Mouse (Mus musculus) liver, adult 2 months (tissue): ENCODE measurements around the gene St3gal5.

Source experiments
- CTCF ChIP-seq: fragments of 200-500 bp; IDR thresholded peaks from 2 replicates; pipeline ENCODE4 v1.5.1; 2011; ENCODE audit warnings: low read depth, low read length, control low read depth
- POLR2A ChIP-seq: fragments of 200-500 bp; IDR thresholded peaks from 2 replicates; pipeline ENCODE4 v1.6.1; 2011; ENCODE audit warnings: low read length, control low read depth; ENCODE audit not compliant: insufficient read depth; ENCODE audit errors: extremely low read depth

- TF ChIP-seq CTCF (no peak), POLR2A (no peak)
Measured at GRCm38 (mm10) chr6:72176004-72176403, 78.6 kb downstream of the St3gal5 start.
